Mouse (Mus musculus): ENCODE results near the gene Irf3.

Irf3 gene

GRCm38 (mm10) chr7:45033722-45034359 lies 36.4 kb downstream of the Irf3 start:
- no peak for DNase-seq (ENCODE audit: low spot score)

- no peak for DNase-seq (ENCODE audit: low spot score)
Observed at GRCm38 (mm10) chr7:45035631-45036030, 38.2 kb downstream of the Irf3 start.

- no peak for DNase-seq (ENCODE audit: low spot score)
Observed at GRCm38 (mm10) chr7:45036702-45037101, 39.3 kb downstream of the Irf3 start.

- DNase-seq (ENCODE audit: low spot score) = peak; percentile 46
Observed at GRCm38 (mm10) chr7:45037720-45038361, 40.4 kb downstream of the Irf3 start.

GRCm38 (mm10) chr7:45038411-45038810 lies 41.0 kb downstream of the Irf3 start:
- no peak for DNase-seq (ENCODE audit: low spot score)

- no peak for DNase-seq (ENCODE audit: low spot score)
Observed at GRCm38 (mm10) chr7:45040851-45041250, 43.4 kb downstream of the Irf3 start.

- no peak for DNase-seq (ENCODE audit: low spot score)
Observed at GRCm38 (mm10) chr7:45043307-45043706, 45.9 kb downstream of the Irf3 start.

GRCm38 (mm10) chr7:45045741-45046140 lies 48.3 kb downstream of the Irf3 start:
- no peak for DNase-seq (ENCODE audit: low spot score)

GRCm38 (mm10) chr7:45046853-45047350 lies 49.5 kb downstream of the Irf3 start:
- DNase-seq (ENCODE audit: low spot score) = no peak

GRCm38 (mm10) chr7:45047491-45047890 lies 50.0 kb downstream of the Irf3 start:
- no peak for DNase-seq (ENCODE audit: low spot score)

- DNase-seq (ENCODE audit: low spot score) = no peak
Observed at GRCm38 (mm10) chr7:45048001-45048890, 50.8 kb downstream of the Irf3 start.

- DNase-seq (ENCODE audit: low spot score) = no peak
Observed at GRCm38 (mm10) chr7:45048923-45049657, 51.6 kb downstream of the Irf3 start.

GRCm38 (mm10) chr7:45050945-45051600 lies 53.6 kb downstream of the Irf3 start:
- DNase-seq (ENCODE audit: low spot score) = no peak

- DNase-seq (ENCODE audit: low spot score) = no peak
Observed at GRCm38 (mm10) chr7:45051601-45051974, 54.1 kb downstream of the Irf3 start.
